Comparison of ENCODE assay signal across 8 mouse cellular contexts in genomic region chr2:152294541-152294940, GRCm38 (mm10). TPM values are rescaled to one million over a fixed set of nuclear protein-coding genes. Genes with fewer than 3 reads are reported as not detected.
A peak's percentile ranks its signal among the peaks of the same experiment; 100 is the strongest.
DNase-seq lines count a peak whose midpoint lies in the region; ATAC-seq and TF ChIP-seq lines count a peak whose summit lies in the region.

No protein-coding gene starts in this region.

- no peaks in the 10 kb centered on the region for H3K27me3 ChIP-seq in kidney, embryonic 14.5 days (ENCODE audit: control insufficient read depth, insufficient read depth, low read length)
- H3K27me3 ChIP-seq in intestine, embryonic 14.5 days (replicated peaks; ENCODE audit: control insufficient read depth, insufficient read depth, low read length) = no peaks in the 10 kb centered on the region
- no peaks in the 10 kb centered on the region for H3K27me3 ChIP-seq in midbrain, postnatal 0 days (ENCODE audit: insufficient read depth, low read length)

- TF ChIP-seq CTCF in midbrain, postnatal 0 days (IDR thresholded peaks at IDR 0.05) = no peak

- DNase-seq in kidney, postnatal 4 days = no peak
- peak; percentile 4 for DNase-seq in c-Kit-negative CD71-positive TER-119-positive erythroid progenitor cells, embryonic 14.5 days (ENCODE audit: low read depth, low spot score)
- no peak for DNase-seq in intestine, embryonic 14.5 days (ENCODE audit: low spot score)
- DNase-seq in midbrain, postnatal 0 days (ENCODE audit: low spot score) = no peak
- no peak for DNase-seq in spleen, postnatal 36 days (ENCODE audit: low spot score in 2 of 2)
- no peak for DNase-seq in frontal cortex, postnatal 36 days (ENCODE audit: low spot score in 2 of 2)
- DNase-seq in layer of hippocampus, postnatal 36 days = no peak

- H3K4me1 ChIP-seq in kidney, embryonic 14.5 days (ENCODE audit: control insufficient read depth, insufficient read depth, low read length) = peaks cover 6% of the 10 kb centered on the region; the same call in 1 of the 2 replicates
- H3K4me1 ChIP-seq in intestine, embryonic 14.5 days (replicated peaks; ENCODE audit: control insufficient read depth, insufficient read depth, low read length) = peaks cover 16% of the 10 kb centered on the region
- peaks cover 5% of the 10 kb centered on the region; the same call in 1 of the 2 replicates for H3K4me1 ChIP-seq in midbrain, postnatal 0 days (ENCODE audit: insufficient read depth, low read length)

- WGBS in kidney, embryonic 14.5 days = 34% methylated on average over 5 of the region's 5 CpGs
- 33% methylated on average over 5 of the region's 5 CpGs for WGBS in intestine, embryonic 14.5 days
- WGBS in midbrain, postnatal 0 days = 41% methylated on average over 5 of the region's 5 CpGs

- peak overlapping the region; percentile 60 for H3K4me2 ChIP-seq in kidney, embryonic 14.5 days (replicated peaks; ENCODE audit: low read depth, low read length)
- peak overlapping the region; percentile 80 for H3K4me2 ChIP-seq in intestine, embryonic 14.5 days (ENCODE audit: low read length)
- H3K4me2 ChIP-seq in midbrain, postnatal 0 days (ENCODE audit: low read depth, low read length, poor library complexity, severe bottlenecking) = peak overlapping the region; percentile 64

- H3K4me3 ChIP-seq in kidney, embryonic 14.5 days (ENCODE audit: low read length) = peak overlapping the region; percentile 68
- peak overlapping the region; percentile 88 for H3K4me3 ChIP-seq in intestine, embryonic 14.5 days (ENCODE audit: low read depth, low read length)
- H3K4me3 ChIP-seq in midbrain, postnatal 0 days (ENCODE audit: low read depth, low read length) = peak overlapping the region; percentile 81

- peak overlapping the region; percentile 81 for H3K9ac ChIP-seq in kidney, embryonic 14.5 days (ENCODE audit: low read depth, low read length)
- H3K9ac ChIP-seq in intestine, embryonic 14.5 days (ENCODE audit: low read length) = peak overlapping the region; percentile 81
- peak overlapping the region; percentile 71 for H3K9ac ChIP-seq in midbrain, postnatal 0 days (replicated peaks; ENCODE audit: low read length, poor library complexity, severe bottlenecking)

- H3K36me3 ChIP-seq in kidney, embryonic 14.5 days (ENCODE audit: control insufficient read depth, insufficient read depth, low read length) = no peaks in the 10 kb centered on the region
- H3K36me3 ChIP-seq in intestine, embryonic 14.5 days (ENCODE audit: control insufficient read depth, insufficient read depth, low read length) = no peaks in the 10 kb centered on the region
- H3K36me3 ChIP-seq in midbrain, postnatal 0 days (ENCODE audit: insufficient read depth, low read length) = no peaks in the 10 kb centered on the region; the same call in 1 of the 2 replicates

- no peak for ATAC-seq in kidney, embryonic 14.5 days (ENCODE audit: low FRiP score, low TSS enrichment)
- no peak for ATAC-seq in intestine, embryonic 14.5 days (replicated peaks; ENCODE audit: low FRiP score, low TSS enrichment, low read depth)
- ATAC-seq in midbrain, postnatal 0 days (ENCODE audit: low FRiP score) = no peak

- H3K9me3 ChIP-seq in kidney, embryonic 14.5 days (ENCODE audit: control insufficient read depth, low read length) = no peaks in the 10 kb centered on the region
- no peaks in the 10 kb centered on the region for H3K9me3 ChIP-seq in intestine, embryonic 14.5 days (ENCODE audit: control insufficient read depth, low read length)
- no peaks in the 10 kb centered on the region for H3K9me3 ChIP-seq in midbrain, postnatal 0 days (ENCODE audit: low read length)

- no peak overlapping the region for H3K27ac ChIP-seq in kidney, embryonic 14.5 days (ENCODE audit: low read depth, low read length)
- H3K27ac ChIP-seq in intestine, embryonic 14.5 days (ENCODE audit: low read depth) = no peak overlapping the region
- no peak overlapping the region; the same call in 1 of the 2 replicates for H3K27ac ChIP-seq in midbrain, postnatal 0 days (ENCODE audit: low read depth, low read length)

RNA-seq across cellular contexts. Expression of gene Tbc1d20, which starts 0.9 kb away (rescaled TPM):
- polyA plus RNA-seq in kidney, embryonic 14.5 days (2014; fragmentation: Nextera tagmentation; extraction: Ambion mirVana) = 19.4 and 37.4 TPM in 2 replicates
- 31.7 and 36.4 TPM in 2 replicates for polyA plus RNA-seq in intestine, embryonic 14.5 days (2014; fragmentation: Nextera tagmentation; extraction: Ambion mirVana)
- total RNA-seq in midbrain, postnatal 0 days (2014; rRNA removed) = 53.5 and 57.1 TPM in 2 replicates
- 26.9 and 27.4 TPM in 2 replicates for polyA plus RNA-seq in midbrain, postnatal 0 days (2015; fragmentation: Nextera tagmentation; extraction: Ambion mirVana)
- 10 to 100 TPM; 51.6 to 51.7 TPM for total RNA-seq in layer of hippocampus, postnatal 36 days (2021)

RNA-seq across cellular contexts. Expression of gene Rbck1, which starts 37.9 kb away (rescaled TPM):
- polyA plus RNA-seq in kidney, embryonic 14.5 days (2014; fragmentation: Nextera tagmentation; extraction: Ambion mirVana) = 59.1 and 87.1 TPM in 2 replicates
- polyA plus RNA-seq in intestine, embryonic 14.5 days (2014; fragmentation: Nextera tagmentation; extraction: Ambion mirVana) = 89.8 and 93.8 TPM in 2 replicates
- 117 and 118 TPM in 2 replicates for total RNA-seq in midbrain, postnatal 0 days (2014; rRNA removed)
- 90.5 and 92.0 TPM in 2 replicates for polyA plus RNA-seq in midbrain, postnatal 0 days (2015; fragmentation: Nextera tagmentation; extraction: Ambion mirVana)
- 100 to 1,000 TPM; 103 to 109 TPM for total RNA-seq in layer of hippocampus, postnatal 36 days (2021)

RNA-seq across cellular contexts. Expression of gene Trib3, which starts 49.3 kb away (rescaled TPM):
- polyA plus RNA-seq in kidney, embryonic 14.5 days (2014; fragmentation: Nextera tagmentation; extraction: Ambion mirVana) = 0.57 and 0.61 TPM in 2 replicates
- 1.8 and 2.8 TPM in 2 replicates for polyA plus RNA-seq in intestine, embryonic 14.5 days (2014; fragmentation: Nextera tagmentation; extraction: Ambion mirVana)
- total RNA-seq in midbrain, postnatal 0 days (2014; rRNA removed) = 3.0 and 4.2 TPM in 2 replicates
- polyA plus RNA-seq in midbrain, postnatal 0 days (2015; fragmentation: Nextera tagmentation; extraction: Ambion mirVana) = 3.0 and 3.4 TPM in 2 replicates
- under 1 TPM; 0.37 to 0.73 TPM for total RNA-seq in layer of hippocampus, postnatal 36 days (2021)
